In genomic region chr9:23190950-23191349, GRCm38 (mm10) we compare ENCODE assay signal across 31 mouse cellular contexts. TPM values are rescaled to one million over a fixed set of nuclear protein-coding genes. Genes with fewer than 3 reads are reported as not detected.
DNase-seq lines count a peak whose midpoint lies in the region; ATAC-seq and TF ChIP-seq lines count a peak whose summit lies in the region.
"Had no signal": no experiment of that assay in that cellular context is flagged by ENCODE, and none has a peak within 500 bp of the region (broad histone marks: within the 10 kb centered on the region; RNA-seq: fewer than 3 reads in every experiment).

No protein-coding gene starts in this region.

- in situ Hi-C loops in Patski (cut with MboI; ENCODE audit: low pct_unique_long_range_greater_than_20kb): no loop called here

- no peaks in the 10 kb centered on the region for H3K36me3 ChIP-seq in limb, embryonic 14.5 days (ENCODE audit: control insufficient read depth, insufficient read depth, low read length)
- H3K36me3 ChIP-seq in limb, embryonic 10.5 days: no peaks in the 10 kb centered on the region
- no peaks in the 10 kb centered on the region for H3K36me3 ChIP-seq in myocyte (ENCODE audit: control insufficient read depth, insufficient read depth)
- H3K36me3 ChIP-seq: embryonic facial prominence, embryonic 15.5 days; hindbrain, embryonic 15.5 days; liver, embryonic 15.5 days had no signal

- peak; percentile 44 for DNase-seq in gastrocnemius, adult 18-20 months (ENCODE audit: low spot score)
- DNase-seq in gastrocnemius, adult 2 months: no peak
- DNase-seq in limb, embryonic 14.5 days (ENCODE audit: low spot score): peak; percentile 62
- no peak for DNase-seq in limb, embryonic 10.5 days (ENCODE audit: low spot score)
- peak; percentile 88 for DNase-seq in Patski (ENCODE audit: low read depth, low spot score)
- DNase-seq in cerebellum, adult 18-20 months: no peak
- DNase-seq: adrenal gland, postnatal 25 days; cerebellum, adult 11-12 months; cerebellum, postnatal 10 days; gastrocnemius, postnatal 10 days; kidney, adult 11 months; layer of hippocampus, adult 9-11 months; lung, postnatal 4 days; midbrain, embryonic 14.5 days; right cerebral cortex, adult 18-20 months; thymus, adult 18-20 months; thymus, postnatal 25 days had no signal

- no peaks in the 10 kb centered on the region for H3K79me2 ChIP-seq in myocyte (ENCODE audit: control insufficient read depth, insufficient read depth)

- no peak overlapping the region for H3K27ac ChIP-seq in gastrocnemius, adult 2 months
- no peak overlapping the region for H3K27ac ChIP-seq in limb, embryonic 14.5 days (replicated peaks; ENCODE audit: low read depth, low read length)
- H3K27ac ChIP-seq in limb, embryonic 10.5 days: no peak overlapping the region
- H3K27ac ChIP-seq: embryonic facial prominence, embryonic 15.5 days; hindbrain, embryonic 15.5 days; liver, embryonic 15.5 days; stomach, postnatal 0 days had no signal

- H3K9ac ChIP-seq in limb, embryonic 14.5 days (ENCODE audit: low read depth, low read length, severe bottlenecking): no peak overlapping the region
- H3K9ac ChIP-seq: embryonic facial prominence, embryonic 15.5 days; hindbrain, embryonic 15.5 days; liver, embryonic 15.5 days had no signal

- peaks cover 7% of the 10 kb centered on the region; the same call in 1 of the 2 replicates for H3K4me1 ChIP-seq in limb, embryonic 14.5 days (ENCODE audit: control insufficient read depth, insufficient read depth, low read length)
- peaks cover 6% of the 10 kb centered on the region; the same call in 1 of the 2 replicates for H3K4me1 ChIP-seq in limb, embryonic 10.5 days
- H3K4me1 ChIP-seq: embryonic facial prominence, embryonic 15.5 days; hindbrain, embryonic 15.5 days; liver, embryonic 15.5 days; megakaryocyte, embryonic 14.5 days had no signal

- no peaks in the 10 kb centered on the region for H3K27me3 ChIP-seq in limb, embryonic 14.5 days (ENCODE audit: control insufficient read depth, insufficient read depth, low read length)
- H3K27me3 ChIP-seq in limb, embryonic 10.5 days (ENCODE audit: low read depth, poor library complexity, severe bottlenecking): no peaks in the 10 kb centered on the region
- H3K27me3 ChIP-seq in Patski (no peaks in the 10 kb centered on the region), myocyte (ENCODE audit: control insufficient read depth, insufficient read depth, insufficient read length) (no peaks in the 10 kb centered on the region)
- H3K27me3 ChIP-seq: embryonic facial prominence, embryonic 15.5 days; hindbrain, embryonic 15.5 days; liver, embryonic 15.5 days; megakaryocyte, embryonic 14.5 days had no signal

- H3ac ChIP-seq in myocyte (ENCODE audit: control insufficient read depth, insufficient read length): no peak overlapping the region

- no peak for TF ChIP-seq CTCF in gastrocnemius, adult 2 months (IDR thresholded peaks at IDR 0.05)
- no peak for TF ChIP-seq CTCF in Patski (IDR thresholded peaks at IDR 0.05)

- intact Hi-C loops in gastrocnemius, adult 2 months (cut with DNase I): no loop called here

- H3K4me3 ChIP-seq in gastrocnemius, adult 2 months: no peak overlapping the region
- H3K4me3 ChIP-seq in limb, embryonic 14.5 days (replicated peaks; ENCODE audit: low read length): no peak overlapping the region
- H3K4me3 ChIP-seq in limb, embryonic 10.5 days: no peak overlapping the region
- H3K4me3 ChIP-seq in myocyte: no peak overlapping the region
- H3K4me3 ChIP-seq: embryonic facial prominence, embryonic 15.5 days; hindbrain, embryonic 15.5 days; liver, embryonic 15.5 days; megakaryocyte, embryonic 14.5 days had no signal

- H3K9me3 ChIP-seq in limb, embryonic 14.5 days (ENCODE audit: control insufficient read depth, low read length): no peaks in the 10 kb centered on the region
- no peaks in the 10 kb centered on the region for H3K9me3 ChIP-seq in limb, embryonic 10.5 days (replicated peaks)
- H3K9me3 ChIP-seq: embryonic facial prominence, embryonic 15.5 days; hindbrain, embryonic 15.5 days; liver, embryonic 15.5 days; megakaryocyte, embryonic 14.5 days had no signal

- 39% methylated on average over 1 of the region's 1 CpGs for WGBS in limb, embryonic 14.5 days
- 66% methylated on average over 1 of the region's 1 CpGs for WGBS in limb, embryonic 10.5 days

- no peak for ATAC-seq in limb, embryonic 14.5 days (ENCODE audit: low FRiP score, low read depth)
- peak; percentile 12 for ATAC-seq in Patski
- no peak for ATAC-seq in frontal cortex, adult (ENCODE audit: low TSS enrichment)
- ATAC-seq: forebrain, embryonic 14.5 days; inflammation-experienced regulatory T-cells, adult 6 months; lung, postnatal 0 days had no signal

- no peak overlapping the region for H3K4me2 ChIP-seq in limb, embryonic 14.5 days (replicated peaks; ENCODE audit: low read depth, low read length, severe bottlenecking)
- peak overlapping the region; percentile 53 for H3K4me2 ChIP-seq in myocyte (ENCODE audit: low read depth)
- H3K4me2 ChIP-seq: embryonic facial prominence, embryonic 15.5 days; heart, embryonic 11.5 days; hindbrain, embryonic 15.5 days; liver, embryonic 15.5 days had no signal

- no peak for TF ChIP-seq POLR2A in limb, embryonic 14.5 days (IDR thresholded peaks at IDR 0.05; ENCODE audit: borderline replicate concordance, extremely low read depth, insufficient read depth, insufficient read length)
- TF ChIP-seq POLR2A in myocyte (IDR thresholded peaks at IDR 0.05; ENCODE audit: insufficient read length, low read depth): no peak

- POLR2A ChIA-PET in Patski (lab: Charles Lee): no interaction called here

- CTCF ChIA-PET in Patski (lab: Charles Lee): interaction anchor here (0.7 to 1.4 kb wide), 2 partner anchors 9 to 11 kb away, joined by 3 to 4 read pairs; no protein-coding TSS in a partner anchor

TF ChIP-seq in myocyte, 11 proteins besides CTCF, POLR2A, EP300 and RAD21:
- TF ChIP-seq MAX (IDR thresholded peaks at IDR 0.05; ENCODE audit: low read depth) (no peak), E2F4 (IDR thresholded peaks at IDR 0.05; ENCODE audit: insufficient read depth) (no peak), POLR2AphosphoS2 (IDR thresholded peaks at IDR 0.05; ENCODE audit: insufficient read length, low read depth) (no peak), MYOD1 (IDR thresholded peaks at IDR 0.05; ENCODE audit: control insufficient read depth in 1 of 3, insufficient read length in 2 of 3, low read depth in 2 of 3) (no peak), CEBPB (IDR thresholded peaks at IDR 0.05; ENCODE audit: insufficient read depth, poor library complexity, severe bottlenecking) (peak; percentile 26; the same call in 1 of the 2 replicates), SRF (IDR thresholded peaks at IDR 0.05; ENCODE audit: control insufficient read depth, insufficient read length, low read depth) (no peak), TCF12 (IDR thresholded peaks at IDR 0.05; ENCODE audit: insufficient read depth, poor library complexity, severe bottlenecking) (no peak)

RNA-seq across cellular contexts. Expression of gene Bmper, which starts 31.9 kb away (rescaled TPM):
- 1 to 10 TPM; 2.3 to 3.8 TPM for total RNA-seq in gastrocnemius, adult 18-20 months (2021)
- total RNA-seq in gastrocnemius, adult 2 months (2021): 1 to 10 TPM; 4.0 to 4.4 TPM
- 12.1 and 13.1 TPM in 2 replicates for polyA plus RNA-seq in limb, embryonic 14.5 days (2012; rRNA removed)
- polyA plus RNA-seq in limb, embryonic 14.5 days (2014; fragmentation: Nextera tagmentation; extraction: Ambion mirVana): 15.7 and 16.8 TPM in 2 replicates
- polyA plus RNA-seq in limb, embryonic 10.5 days (2016; fragmentation: Nextera tagmentation; extraction: Ambion mirVana): 0.55 and 2.7 TPM in 2 replicates
- 1.4 TPM for polyA plus RNA-seq in Patski (2021)
- polyA plus RNA-seq in myocyte (2012; fragmentation: generic; extraction: Trizol): 2.2 TPM
- total RNA-seq: common myeloid progenitor, adult 5-6 weeks; hematopoietic stem cell, adult 5-6 weeks; neutrophil, adult 5-6 weeks had no signal
- polyA plus RNA-seq: inflammation-experienced regulatory T-cells, adult 6 months had no signal

Comparison
In these comparisons a context has a peak if more than half of its experiments do, and no peak if none do; other contexts are left out.
1. DNase-seq: peak in gastrocnemius, adult 18-20 months (single experiment), limb, embryonic 14.5 days (single experiment) and Patski (single experiment); none in gastrocnemius, adult 2 months (single experiment), limb, embryonic 10.5 days (single experiment) and cerebellum, adult 18-20 months (0 of 2).